Mouse (Mus musculus) adrenal gland, postnatal 36 days (tissue): ENCODE measurements around the gene Fndc8. TPM values are rescaled to one million over a fixed set of nuclear protein-coding genes. Genes with fewer than 3 reads are reported as not detected.

Experiments
- DNase-seq, 2 experiments: peaks; one replicate each; pipeline ENCODE4 v3.0.0; 2021; ENCODE audit warnings: mixed read lengths in 1 of 2
- long read RNA-seq, 2 experiments: library from polyadenylated mRNA; stranded (forward); transcript quantifications; one replicate each; pipeline ENCODE4 v2.0.0; 2021; ENCODE audit warnings: borderline sequencing depth in 2 of 2
- total RNA-seq, 2 experiments: library from RNA; stranded (reverse); gene quantifications; 2 replicates each; pipeline ENCODE4 v1.2.3; 2021

Fndc8 gene
- total RNA-seq, result not detected
- long read RNA-seq, experiment 1, result 0 reads
- long read RNA-seq, experiment 2, result 0 reads

DNA sequence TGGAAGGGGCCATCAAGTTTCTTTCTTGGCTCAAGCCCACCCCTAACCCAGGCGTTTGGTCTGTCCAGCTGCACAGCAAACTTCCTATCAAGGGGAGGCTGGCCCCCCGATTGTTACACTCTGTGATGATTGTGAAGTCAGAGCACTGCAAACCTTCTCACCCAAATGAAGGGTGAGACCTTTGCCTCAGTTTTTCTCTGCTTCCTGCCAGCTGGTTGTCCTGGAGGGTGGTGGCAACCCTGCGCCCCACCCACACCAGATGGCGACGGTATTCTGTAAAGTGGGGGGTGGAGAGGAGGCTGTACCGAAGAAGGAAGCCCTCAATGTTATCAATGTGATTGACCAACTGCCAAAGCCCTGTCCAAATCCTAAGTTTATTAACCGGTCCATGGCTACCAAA lies at the start of gene Fndc8:
Gene Fndc8 (plus strand): TSS at position 189 of the 400 bp plus-strand sequence.
- no peak for DNase-seq

DNA sequence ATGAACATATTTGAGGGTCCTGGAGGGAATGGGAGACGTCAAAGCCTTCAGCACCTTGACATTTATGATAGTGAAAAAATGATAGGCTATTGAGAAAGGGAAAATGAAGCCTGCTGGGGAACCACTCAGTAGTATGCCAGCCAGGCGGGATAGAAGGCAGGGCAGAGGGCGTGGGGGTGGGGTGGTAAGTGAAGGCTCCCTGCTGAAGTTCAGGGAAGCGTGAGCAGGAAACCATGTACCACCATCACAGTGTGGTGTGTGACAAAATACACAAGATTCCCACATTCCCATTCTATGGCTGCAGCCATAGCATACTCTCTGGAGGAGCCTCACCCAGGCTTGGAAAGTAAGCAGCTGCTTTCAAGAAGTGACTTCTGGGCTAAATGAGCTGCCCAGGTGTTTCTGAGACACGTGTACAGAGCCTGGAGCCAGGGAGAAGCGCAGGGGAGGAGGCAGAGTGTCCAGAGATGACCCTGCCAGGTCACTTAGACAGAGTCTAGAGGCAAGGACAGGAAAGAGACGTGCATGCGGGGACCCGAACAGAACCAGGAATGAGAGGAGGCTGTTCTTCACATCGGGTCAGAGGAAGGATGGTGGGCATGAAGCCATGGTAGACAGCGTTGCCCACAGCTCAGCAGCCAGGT lies 47.0 kb upstream of the Fndc8 start:
- peak in 1 of 2 experiments; percentile 15 for DNase-seq

DNA sequence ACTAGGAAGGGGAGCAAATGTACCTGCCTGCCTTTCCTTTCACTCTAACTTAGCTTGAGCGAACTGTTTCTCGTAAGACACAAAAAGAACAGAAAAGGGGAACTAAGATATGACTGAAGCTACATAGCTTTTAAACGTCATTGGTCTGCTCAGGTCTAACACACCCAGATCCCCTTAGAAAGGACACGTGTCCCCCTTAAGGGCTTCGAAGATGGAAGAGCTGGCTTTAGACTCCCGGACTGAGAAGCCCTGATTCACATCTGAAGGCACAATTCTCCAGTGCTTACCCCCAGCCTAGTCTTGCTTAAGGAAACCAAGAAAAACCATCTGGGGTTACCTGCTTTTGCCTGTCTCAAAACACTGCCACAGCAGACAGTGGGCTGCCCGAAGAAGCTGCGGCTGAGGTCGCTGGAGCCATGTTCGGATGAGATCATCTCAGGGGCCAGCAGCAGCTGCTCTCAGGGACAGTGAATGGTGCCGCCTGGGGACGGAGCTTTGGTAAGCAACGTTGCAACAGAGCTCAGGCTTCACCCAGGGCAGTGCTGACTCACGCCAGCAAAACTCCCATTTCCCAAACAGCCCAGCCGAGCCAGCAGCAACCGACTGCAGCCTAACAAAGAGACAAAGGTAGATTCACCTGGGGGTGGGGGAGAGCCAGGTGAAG lies 46.4 kb upstream of the Fndc8 start:
- DNase-seq, result peak; percentile 90

DNA sequence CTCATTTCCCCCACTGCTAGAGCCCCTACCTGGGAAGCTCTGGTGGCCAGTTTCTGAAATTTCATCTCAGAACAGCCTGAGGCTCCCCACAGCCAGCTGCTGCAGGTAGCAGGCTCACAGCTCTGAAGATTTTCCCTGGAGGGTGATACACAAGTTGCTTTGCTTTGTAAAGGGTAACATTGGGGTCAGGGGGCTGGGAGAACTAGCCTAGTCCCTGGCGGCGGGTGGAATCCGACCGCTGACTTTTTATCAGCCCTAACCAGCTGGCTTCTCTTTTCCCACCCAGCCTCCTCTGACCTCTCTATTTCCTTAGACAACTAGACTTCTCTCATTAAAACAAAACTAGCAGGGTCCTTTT lies 45.9 kb upstream of the Fndc8 start:
- no peak for DNase-seq

DNA sequence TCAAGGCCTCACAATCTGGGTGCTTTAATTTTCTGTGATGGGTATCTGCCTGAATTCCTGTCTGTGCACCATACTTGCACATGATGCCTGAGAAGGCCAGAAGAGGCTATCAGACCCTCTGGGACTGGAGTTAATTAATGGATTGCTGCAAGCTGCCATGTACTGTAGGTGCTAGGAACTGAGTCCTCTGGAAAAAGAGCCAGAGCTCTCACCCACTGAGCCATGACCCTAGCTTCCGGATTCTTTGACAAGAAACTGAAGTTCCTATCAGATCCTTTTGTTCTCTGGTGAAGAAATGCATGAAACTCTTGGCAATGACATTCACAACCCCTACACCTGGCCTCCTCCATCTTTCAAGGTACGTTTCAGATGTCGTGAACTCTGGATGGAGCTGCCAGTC lies 45.0 kb upstream of the Fndc8 start:
- DNase-seq, result no peak

DNA sequence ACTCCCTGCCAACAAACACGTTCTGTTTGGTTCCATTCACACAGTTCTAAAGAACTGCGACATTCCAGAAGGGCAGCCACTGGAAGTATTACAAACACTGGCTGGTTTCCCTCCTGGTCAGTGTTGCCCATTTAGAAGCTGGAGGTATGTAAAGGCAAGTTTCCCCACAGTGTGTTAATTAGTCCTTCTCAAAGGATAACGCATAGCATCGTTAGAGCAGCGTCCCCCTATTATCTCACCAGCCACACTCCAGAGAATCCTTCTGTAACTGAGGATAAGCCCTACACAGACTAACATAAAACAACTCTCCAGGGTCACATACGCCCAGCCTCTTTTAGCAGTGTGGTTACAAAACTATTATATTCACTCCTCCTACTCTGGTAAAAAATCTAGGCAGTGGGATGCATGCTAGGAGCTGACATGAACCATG lies 44.3 kb upstream of the Fndc8 start:
- no peak for DNase-seq

DNA sequence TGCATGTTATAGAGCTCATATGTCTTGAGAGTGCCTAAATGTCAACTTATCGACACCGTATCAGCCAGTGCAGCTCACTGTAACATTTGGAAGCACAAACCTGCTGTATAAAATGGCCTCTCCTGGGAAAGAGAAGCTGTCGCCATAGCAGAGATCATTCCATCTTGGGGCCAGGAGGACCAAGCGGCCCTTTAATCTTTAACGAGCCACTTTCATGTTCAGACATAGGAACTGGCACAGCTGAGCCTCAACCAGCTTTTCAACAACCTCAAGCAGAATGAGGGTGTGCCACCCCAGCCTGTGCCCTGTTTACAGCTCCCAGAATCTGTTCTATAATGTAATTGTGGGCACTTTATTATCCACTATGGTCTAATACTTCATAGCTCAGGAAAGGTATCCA lies 41.7 kb upstream of the Fndc8 start:
- DNase-seq, result no peak

DNA sequence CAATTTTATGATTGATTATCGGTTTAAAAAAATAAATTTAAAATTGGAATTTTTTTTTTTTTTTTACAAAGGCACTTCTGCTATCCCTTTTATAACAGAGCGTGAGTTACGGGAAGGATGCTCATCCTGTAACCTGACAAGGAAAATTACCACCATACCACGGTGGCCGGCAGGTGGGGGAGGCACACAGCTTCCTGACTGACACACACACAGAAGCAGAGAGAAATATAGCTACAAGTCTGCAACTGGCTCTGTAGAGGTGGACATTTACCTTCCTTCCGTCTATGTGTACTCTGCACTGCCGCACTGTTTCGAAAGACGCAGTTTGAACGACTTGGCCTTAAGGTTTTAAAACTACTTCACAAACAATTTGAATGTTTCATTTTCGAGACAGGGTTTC lies 39.8 kb upstream of the Fndc8 start:
- no peak for DNase-seq

DNA sequence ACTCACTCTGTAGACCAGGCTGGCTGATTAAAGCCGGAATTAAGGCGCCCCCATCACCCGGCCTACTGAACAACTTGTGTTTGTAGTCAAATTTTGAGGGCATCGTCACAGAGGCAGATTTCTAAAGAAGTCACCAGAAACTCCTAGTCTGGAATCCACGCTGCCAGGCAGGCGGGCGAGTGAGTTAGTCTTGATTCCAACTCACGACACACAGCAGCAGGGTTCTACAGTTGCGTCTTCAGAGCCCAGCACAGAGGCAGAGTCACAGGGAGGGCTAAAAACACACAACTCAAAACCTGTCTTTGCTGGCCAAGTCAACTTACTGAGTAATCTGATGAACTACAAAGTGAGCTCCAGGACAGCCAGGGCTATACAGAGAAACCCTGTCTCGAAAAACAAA lies 39.4 kb upstream of the Fndc8 start:
- DNase-seq, result no peak

DNA sequence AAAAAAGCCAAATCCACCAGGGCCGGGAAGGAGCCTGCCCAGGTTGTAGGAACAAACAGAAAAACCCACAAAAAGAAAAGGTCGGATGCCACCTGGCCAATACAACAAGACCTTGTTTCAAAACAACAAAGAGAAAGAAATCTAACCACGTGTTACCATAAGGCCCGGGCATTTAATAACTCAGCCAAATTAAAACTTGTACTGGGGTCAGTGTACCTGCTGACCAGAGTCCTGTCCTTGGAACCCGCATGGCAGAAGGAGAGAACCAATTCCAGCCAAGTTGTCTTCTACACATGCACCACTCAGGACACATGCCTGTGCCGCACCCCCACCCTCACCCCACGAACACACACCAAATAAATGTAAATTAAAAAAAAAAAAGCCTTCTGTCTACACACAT lies 39.0 kb upstream of the Fndc8 start:
- no peak for DNase-seq

DNA sequence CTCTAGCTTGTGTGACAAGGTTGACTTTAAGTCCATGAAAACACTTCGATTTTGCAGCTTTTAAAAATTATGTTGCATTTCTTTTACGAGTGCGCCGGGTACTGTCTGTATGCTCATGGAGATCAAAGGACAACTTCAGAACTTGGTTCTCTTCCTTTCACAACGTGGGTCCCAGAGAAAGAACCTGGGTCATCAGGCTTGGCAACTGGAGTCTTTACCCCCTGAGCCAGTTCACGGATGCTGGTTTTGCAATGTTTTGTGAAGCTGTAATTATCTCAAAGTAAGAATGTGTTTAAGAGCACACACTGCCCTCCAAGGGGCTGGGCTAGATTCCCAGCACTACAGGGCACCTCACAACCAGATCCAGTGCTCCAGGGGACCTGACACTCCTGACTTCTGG lies 37.8 kb upstream of the Fndc8 start:
- DNase-seq, result no peak

DNA sequence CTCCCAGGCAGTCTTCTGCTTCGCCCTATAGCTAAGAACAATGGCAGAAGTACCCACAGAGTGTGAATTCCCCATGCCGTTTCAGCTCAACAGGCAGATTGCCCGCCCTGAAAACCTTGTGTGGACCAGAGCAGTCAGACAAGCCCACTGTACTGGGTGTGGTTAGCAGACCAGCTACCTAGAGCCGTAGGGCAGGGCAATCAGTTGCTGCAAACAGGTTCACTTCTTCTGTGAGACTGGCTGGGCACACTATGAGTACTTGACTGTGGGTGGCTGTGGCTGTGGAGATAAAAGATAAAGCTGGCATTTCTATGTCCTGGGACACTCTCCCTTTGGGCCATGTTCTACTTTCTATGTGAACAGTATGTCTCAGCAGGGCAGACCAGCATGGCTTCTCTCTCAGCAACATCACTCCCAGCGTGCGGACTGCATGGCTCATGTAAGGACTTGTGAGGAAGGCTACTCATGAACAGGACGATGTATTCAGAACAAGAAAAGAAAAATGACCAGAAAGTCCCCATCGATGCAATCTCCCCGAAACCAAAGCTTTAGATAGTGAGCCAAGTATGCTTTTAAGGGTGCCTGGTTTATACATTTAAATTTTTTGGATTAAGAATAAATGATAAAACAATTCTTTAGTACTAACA lies 36.5 kb upstream of the Fndc8 start:
- DNase-seq, result no peak

DNA sequence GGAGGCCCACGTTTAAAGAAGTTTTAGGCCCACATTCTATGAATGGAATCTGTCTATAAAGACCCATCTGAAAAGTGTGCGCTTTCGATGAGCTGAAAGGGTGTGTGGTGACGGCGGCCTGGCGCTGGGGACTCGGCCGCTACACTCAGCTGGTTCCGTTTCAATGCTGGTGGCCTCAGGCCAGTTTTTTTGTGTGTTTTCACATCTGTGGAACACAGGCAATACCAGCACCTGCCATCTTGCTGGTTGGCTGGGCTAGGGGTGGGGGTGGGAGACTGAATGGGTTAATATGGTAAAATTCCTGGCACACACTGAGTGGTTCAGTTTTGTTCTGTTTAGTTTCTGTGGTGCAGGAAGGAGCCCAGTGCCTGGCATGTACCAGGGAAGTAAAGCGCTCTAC lies 35.9 kb upstream of the Fndc8 start:
- DNase-seq, result no peak

DNA sequence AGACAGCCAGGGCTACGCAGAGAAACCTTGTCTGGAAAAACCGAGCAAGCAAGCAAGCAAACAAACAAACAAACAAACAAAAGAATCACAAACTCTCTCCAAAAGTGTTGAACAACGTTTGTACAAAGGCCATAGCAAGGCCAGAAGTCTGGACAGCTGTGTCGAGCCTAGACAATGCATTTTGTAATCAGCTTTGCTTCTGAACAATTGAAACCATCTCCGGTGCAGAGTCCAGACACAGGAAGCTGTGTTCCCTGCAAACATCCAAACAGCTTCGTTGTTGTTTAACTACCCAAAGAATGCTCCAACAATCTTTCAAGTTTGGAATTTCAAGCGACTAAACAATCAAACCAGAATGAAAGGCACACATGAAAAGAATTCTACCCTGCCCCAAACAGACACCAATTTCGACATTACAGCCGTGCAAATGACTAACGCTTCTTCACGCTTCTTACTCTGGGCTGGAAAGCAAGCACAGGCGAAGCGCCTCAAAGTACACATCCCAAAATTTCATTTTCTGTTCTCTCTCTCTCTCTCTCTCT lies 34.5 kb upstream of the Fndc8 start:
- DNase-seq, result no peak

DNA sequence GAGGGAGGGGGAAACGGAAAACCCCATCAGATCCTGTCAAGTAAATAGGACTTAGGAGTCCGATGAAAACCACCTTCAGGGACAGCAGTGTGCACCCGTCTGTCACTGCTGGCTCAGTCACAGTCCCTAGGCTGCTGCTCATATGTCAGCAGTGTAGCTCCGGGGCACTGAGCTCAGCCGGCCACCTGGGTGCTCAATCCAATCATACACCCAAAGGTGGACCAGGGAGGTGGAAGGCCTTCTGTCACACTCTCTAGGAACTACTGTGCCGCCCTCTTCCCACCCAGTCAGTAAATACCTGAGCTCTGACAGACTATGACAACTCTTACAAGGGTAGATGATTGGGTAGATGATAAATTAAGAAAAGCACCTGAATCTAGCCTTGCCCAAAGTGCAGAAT lies 31.2 kb upstream of the Fndc8 start:
- DNase-seq, result no peak

DNA sequence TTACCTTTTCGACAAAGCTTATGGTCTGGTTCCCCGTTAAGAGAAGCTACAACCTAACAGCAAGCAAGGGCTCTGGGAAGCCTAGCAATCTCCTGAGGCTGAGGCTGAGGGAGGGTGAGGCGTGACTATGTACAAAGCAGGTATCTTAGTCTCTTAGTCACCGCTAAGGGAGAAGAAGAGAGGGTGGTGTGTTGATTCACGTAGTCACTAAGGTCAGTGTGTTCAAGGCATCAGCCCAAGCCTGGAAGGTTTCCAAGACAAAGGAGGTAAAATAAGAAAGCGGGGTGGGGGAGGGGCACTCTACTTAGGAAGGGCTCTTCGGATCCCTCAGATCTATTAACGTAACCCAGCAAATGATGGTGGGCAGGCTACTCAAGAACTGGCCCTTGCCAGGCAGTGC lies 30.4 kb upstream of the Fndc8 start:
- peak in 1 of 2 experiments; percentile 14 for DNase-seq

DNA sequence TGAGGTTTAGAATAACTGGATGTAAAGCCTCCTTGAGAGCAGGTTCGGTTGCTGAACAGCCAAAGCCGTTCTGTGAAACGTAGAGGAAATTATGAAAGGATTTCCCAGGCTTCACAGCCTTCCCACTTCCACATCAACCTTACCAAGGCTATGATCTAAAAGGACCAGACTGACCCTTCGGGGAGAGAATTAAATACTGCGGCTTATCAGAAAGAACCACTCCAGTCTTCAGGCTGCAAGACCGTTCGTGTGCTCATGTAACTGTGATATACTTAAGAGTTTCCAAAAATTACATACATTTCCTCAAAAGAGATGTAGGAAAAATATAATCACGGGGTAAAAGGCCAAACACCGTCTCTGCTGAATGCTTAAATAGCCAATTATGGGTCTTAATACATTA lies 29.3 kb upstream of the Fndc8 start:
- no peak for DNase-seq

DNA sequence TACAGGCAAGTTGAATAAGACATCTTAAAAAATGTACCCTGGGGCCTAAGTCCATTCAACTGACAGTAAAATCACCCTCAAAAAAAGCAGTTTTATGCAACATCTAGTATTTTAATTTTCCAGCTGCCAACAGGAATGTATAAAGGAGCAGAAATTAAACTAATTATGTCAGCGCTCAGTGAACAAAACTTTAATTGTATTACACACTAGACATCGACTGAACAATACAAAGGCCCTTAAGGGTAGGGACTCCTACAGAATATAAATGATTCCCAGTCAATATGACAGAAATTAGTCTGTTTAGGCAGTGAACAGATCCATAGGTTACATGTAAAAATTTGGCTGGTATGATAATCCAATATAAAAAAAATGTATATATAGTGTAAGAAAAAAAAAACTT lies 28.9 kb upstream of the Fndc8 start:
- no peak for DNase-seq

DNA sequence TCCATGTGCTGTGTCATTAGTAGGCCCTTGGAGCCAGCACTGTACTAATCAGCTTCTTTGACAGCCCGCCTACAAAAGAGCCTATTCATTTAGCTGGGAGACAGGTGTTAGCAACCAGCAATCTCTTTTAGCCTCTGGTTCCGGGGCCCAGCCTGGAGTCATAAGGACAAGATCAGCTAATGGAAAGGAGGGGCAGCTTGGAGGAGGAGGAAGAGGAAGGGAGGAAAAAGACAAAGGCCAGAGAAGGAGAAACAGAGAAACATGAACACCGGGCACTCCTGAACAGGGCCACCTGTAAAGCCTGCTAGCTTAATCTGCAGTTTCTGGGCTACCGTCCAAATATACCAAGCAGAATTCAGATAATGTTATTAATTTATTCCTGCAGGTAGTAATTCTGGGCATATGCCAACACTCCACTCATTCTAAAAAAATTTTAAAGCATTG lies 28.4 kb upstream of the Fndc8 start:
- no peak for DNase-seq

DNA sequence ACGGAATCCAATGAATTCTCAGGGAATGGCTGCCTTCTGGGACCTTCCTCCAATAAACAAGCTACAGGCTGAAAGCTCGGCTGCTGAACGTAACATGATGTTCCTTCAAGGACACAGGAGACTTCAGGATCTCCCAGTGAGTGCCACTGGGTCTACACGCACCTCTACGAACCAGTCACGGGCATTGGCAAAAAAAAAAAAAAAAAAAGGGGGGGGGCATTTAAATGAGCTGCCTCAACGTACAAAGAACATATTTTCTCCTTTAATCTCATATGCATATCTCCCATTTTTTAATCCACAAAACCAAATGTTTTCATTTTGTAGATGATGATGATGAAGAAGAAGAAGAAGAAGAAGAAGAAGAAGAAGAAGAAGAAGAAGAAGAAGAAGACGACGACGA lies 26.0 kb upstream of the Fndc8 start:
- no peak for DNase-seq

DNA sequence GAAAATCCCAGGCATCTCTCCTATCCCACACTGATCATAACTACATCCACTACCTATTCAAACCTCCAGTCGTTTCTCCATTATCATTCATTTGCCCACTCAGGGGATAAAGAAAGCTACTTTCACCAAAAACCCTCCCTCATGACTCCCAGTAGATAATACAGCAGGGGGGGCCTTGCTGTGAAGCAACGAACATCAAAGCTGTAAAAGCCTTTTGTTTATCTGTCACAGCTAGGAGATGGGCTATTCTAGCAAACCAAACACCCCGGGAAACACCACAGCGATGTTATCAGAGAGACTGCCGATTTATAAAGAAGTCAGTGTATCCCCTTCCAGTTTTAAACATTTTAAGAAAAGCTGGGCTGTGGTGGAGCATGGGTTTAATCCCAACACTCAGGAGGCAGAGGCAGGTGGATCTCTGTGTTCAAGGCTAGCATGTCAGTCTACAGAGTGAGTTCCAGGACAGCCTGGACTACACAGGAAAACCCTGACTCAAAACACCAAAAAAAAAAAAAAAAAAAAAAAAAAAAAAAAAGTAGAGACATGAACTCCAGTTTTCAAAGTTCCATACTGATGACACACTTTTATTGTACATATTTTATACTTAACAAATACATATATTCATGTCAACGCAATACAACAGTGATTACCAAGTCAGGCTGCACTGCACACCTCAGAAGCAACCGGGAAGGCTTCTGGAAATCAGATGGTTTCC lies 24.9 kb upstream of the Fndc8 start:
- no peak for DNase-seq

DNA sequence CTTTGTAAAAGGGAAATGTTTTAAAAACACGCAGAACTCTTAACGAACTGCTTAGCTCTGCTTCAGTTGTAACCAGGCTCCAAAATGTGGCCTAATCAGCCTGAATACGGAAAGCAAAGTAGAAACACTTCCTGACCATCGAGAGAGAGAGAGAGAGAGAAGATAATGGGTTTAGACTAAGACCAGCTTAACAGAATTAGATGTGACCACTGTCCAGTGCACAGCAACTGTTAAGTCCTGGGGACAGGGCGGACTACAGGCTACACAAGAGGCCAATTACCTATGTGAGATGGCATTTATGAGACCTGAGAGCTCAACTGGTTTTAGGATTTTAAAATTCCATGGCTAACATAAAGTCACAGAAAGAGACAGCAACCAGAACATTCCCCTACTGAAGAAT lies 24.0 kb upstream of the Fndc8 start:
- no peak for DNase-seq
